Mouse (Mus musculus): ENCODE measurements around the gene Arpc4. TPM values are rescaled to one million over a fixed set of nuclear protein-coding genes. Genes with fewer than 3 reads are reported as not detected.
A peak's percentile ranks its signal among the peaks of the same experiment; 100 is the strongest.

The Arpc4 gene
- polyA plus RNA-seq, 1 experiment from 2014 or later = 208 TPM

DNA sequence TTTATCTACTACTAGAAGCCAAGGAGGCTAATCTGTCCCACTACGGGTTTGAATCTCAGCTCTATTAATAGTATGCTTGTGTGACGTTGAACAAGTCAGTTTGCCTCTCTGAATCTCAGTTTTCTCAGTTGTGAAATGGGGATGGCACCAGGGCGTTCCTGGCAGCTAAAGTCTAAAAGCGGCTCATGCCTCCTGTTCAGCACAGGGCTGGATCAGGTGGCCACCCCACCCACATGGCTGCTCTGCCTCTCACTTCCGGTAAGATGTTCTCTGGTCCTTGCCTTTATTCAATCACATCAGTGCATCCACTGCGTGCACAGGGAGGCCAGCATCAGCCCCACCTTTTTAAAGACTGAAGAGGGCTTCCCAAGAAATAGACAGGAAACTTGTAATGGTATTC lies 27.6 kb downstream of the Arpc4 start:
- 89% methylated on average over 6 of the region's 6 CpGs for WGBS
- DNase-seq (ENCODE audit: low spot score) (no peak), ATAC-seq (ENCODE audit: low FRiP score) (no peak)
- no peaks in the 10 kb centered on the region for H3K27me3 ChIP-seq (ENCODE audit: control insufficient read depth, insufficient read depth, low read length)
- H3K4me2 ChIP-seq (replicated peaks; ENCODE audit: low read depth, low read length) = no peak overlapping the region
- no peak overlapping the region for H3K27ac ChIP-seq (ENCODE audit: low read depth, low read length)
- no peak overlapping the region for H3K9ac ChIP-seq (ENCODE audit: low read depth, low read length)
- H3K4me3 ChIP-seq (ENCODE audit: low read depth, low read length) = no peak overlapping the region
- no peaks in the 10 kb centered on the region for H3K9me3 ChIP-seq (ENCODE audit: control insufficient read depth, low read length)
- no peaks in the 10 kb centered on the region for H3K4me1 ChIP-seq (replicated peaks; ENCODE audit: control insufficient read depth, insufficient read depth, low read length)
- 0 out of 2 replicates have a peak, but pooled peaks cover 4% of the 10 kb centered on the region for H3K36me3 ChIP-seq (ENCODE audit: control insufficient read depth, insufficient read depth, low read length)

DNA sequence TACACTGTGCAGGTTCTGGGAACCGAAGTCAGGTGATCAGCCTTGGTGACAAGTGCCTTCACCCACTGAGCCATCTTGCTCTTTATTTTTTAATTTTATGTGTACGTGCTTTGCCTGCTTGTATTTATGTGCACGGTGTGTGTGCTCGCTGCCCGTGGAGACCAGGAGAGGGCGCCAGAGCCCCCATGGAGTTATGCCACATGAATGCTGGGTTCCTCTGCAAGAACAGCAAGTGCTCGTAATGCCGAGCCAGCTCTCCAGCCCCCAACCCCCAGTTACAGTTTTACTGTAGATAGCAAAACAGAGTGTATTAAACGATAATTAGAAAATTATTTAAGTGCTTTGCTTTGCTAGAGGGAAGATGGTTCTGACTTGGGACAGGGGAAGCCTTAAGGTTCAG lies 28.8 kb downstream of the Arpc4 start:
- WGBS = 76% methylated on average over 9 of the region's 9 CpGs
- DNase-seq (ENCODE audit: low spot score) = peak; percentile 19
- no peaks in the 10 kb centered on the region for H3K4me1 ChIP-seq (replicated peaks; ENCODE audit: control insufficient read depth, insufficient read depth, low read length)

DNA sequence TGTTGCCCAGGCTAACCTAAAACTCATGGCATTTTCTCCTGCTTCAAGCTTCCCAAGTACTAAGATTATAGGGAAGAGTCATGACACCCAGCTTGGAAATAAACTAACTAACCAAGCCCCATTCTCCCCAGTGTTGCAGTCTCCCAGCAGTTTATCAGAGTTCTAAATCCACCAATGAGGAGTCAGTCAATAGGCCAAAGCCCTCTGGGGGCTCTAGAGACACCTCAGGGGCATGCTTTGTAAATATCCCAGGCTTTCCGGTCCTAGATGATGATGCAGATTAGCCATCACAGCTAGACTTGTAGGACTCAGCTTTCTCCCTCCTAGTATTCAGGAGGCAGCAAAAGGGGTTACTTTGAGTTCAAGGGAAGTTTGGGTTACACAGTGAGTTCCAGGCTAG lies 32.1 kb downstream of the Arpc4 start:
- H3K4me3 ChIP-seq (ENCODE audit: low read depth, low read length) = no peak overlapping the region
- H3K4me1 ChIP-seq (replicated peaks; ENCODE audit: control insufficient read depth, insufficient read depth, low read length) = no peaks in the 10 kb centered on the region
- H3K27ac ChIP-seq (ENCODE audit: low read depth, low read length) = no peak overlapping the region
- 66% methylated on average over 1 of the region's 1 CpGs for WGBS
- no peaks in the 10 kb centered on the region for H3K9me3 ChIP-seq (ENCODE audit: control insufficient read depth, low read length)
- ATAC-seq (ENCODE audit: low FRiP score) (no peak), DNase-seq (ENCODE audit: low spot score) (no peak)
- no peaks in the 10 kb centered on the region for H3K27me3 ChIP-seq (ENCODE audit: control insufficient read depth, insufficient read depth, low read length)
- H3K36me3 ChIP-seq (ENCODE audit: control insufficient read depth, insufficient read depth, low read length) = 0 out of 2 replicates have a peak, but pooled peaks cover 4% of the 10 kb centered on the region
- H3K4me2 ChIP-seq (replicated peaks; ENCODE audit: low read depth, low read length) = no peak overlapping the region
- H3K9ac ChIP-seq (ENCODE audit: low read depth, low read length) = no peak overlapping the region

More for the DNA sequence above, 28.8 kb downstream of the Arpc4 start:
- Histone ChIP-seq H3K36me3 (ENCODE audit: control insufficient read depth, insufficient read depth, low read length) (0 out of 2 replicates have a peak, but pooled peaks cover 4% of the 10 kb centered on the region), H3K9me3 (ENCODE audit: control insufficient read depth, low read length) (no peaks in the 10 kb centered on the region), H3K4me2 (replicated peaks; ENCODE audit: low read depth, low read length) (no peak overlapping the region), H3K27me3 (ENCODE audit: control insufficient read depth, insufficient read depth, low read length) (no peaks in the 10 kb centered on the region), H3K4me3 (ENCODE audit: low read depth, low read length) (no peak overlapping the region), H3K9ac (ENCODE audit: low read depth, low read length) (no peak overlapping the region), H3K27ac (ENCODE audit: low read depth, low read length) (no peak overlapping the region)
- ATAC-seq (ENCODE audit: low FRiP score) = no peak

DNA sequence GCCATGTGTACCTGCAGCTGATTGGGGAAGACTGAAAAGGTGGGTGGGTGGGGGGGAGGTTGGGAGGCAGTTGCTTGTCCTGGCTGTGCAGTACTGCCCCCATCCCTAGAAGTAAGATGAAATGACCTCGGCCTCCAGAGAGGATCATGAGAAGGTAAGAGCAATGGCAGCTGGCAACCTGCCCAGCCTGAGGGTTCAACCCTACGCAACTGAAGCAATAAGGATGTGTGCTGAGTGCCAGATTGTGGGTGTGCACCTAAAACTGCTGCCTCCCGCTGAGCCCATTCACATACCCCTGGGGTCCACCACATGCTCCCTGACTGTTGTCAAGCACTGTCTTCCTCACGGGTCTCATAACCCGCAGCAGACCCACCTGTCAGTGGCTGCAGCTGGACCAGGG lies 38.5 kb downstream of the Arpc4 start:
- ATAC-seq (ENCODE audit: low FRiP score) = no peak

DNA sequence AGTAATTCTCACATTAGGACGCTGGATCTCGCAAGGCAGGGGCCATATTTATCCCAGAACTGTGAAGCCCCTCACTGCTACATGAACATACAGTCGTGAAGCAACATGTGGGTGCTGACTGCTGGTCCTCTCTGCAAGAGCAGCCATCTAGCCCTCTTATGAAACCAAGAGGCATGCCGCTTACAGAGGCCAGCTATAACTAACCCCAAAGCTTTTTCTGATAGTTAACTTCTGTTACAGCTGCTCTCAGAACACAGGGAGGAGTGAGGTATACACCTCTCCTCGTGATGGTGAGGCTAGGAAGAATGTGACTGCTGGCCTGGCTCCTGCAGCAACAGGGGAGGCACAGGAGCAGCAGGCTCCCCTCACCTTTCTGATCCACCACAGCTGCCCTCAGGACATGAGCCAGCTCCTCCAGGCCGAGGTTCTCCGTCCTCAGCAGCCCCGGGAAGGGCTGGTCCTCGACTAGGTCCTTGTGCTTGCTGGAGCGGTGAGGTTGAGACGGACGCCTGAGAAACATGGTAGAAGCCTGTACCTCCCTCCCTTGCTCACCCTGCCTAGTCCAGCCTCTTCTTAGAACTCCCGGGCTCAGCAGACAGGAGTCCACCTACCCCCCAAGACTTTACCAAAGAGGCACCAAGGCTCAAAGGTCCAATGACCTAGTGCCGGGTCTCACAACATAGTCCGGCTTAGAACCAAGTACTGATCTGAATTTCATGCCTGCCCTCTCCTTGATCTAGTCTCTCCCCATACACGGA lies 40.7 kb downstream of the Arpc4 start:
- 16% methylated on average over 16 of the region's 16 CpGs for WGBS
- peak overlapping the region; percentile 94 for H3K4me2 ChIP-seq (replicated peaks; ENCODE audit: low read depth, low read length)
- H3K27me3 ChIP-seq (ENCODE audit: control insufficient read depth, insufficient read depth, low read length) = no peaks in the 10 kb centered on the region
- DNase-seq (ENCODE audit: low spot score) = no peak
- ATAC-seq (ENCODE audit: low FRiP score) = peak; percentile 76
- H3K9ac ChIP-seq (ENCODE audit: low read depth, low read length) = peak overlapping the region; percentile 67
- H3K4me3 ChIP-seq (ENCODE audit: low read depth, low read length) = peak overlapping the region; percentile 67
- peaks cover 7% of the 10 kb centered on the region; the same call in 1 of the 2 replicates for H3K4me1 ChIP-seq (replicated peaks; ENCODE audit: control insufficient read depth, insufficient read depth, low read length)
- no peaks in the 10 kb centered on the region for H3K36me3 ChIP-seq (ENCODE audit: control insufficient read depth, insufficient read depth, low read length)
- no peaks in the 10 kb centered on the region for H3K9me3 ChIP-seq (ENCODE audit: control insufficient read depth, low read length)
- no peak overlapping the region for H3K27ac ChIP-seq (ENCODE audit: low read depth, low read length)

More for the DNA sequence above, 38.5 kb downstream of the Arpc4 start:
- Histone ChIP-seq H3K27ac (ENCODE audit: low read depth, low read length) (no peak overlapping the region), H3K36me3 (ENCODE audit: control insufficient read depth, insufficient read depth, low read length) (no peaks in the 10 kb centered on the region), H3K4me1 (replicated peaks; ENCODE audit: control insufficient read depth, insufficient read depth, low read length) (peaks cover 7% of the 10 kb centered on the region; the same call in 1 of the 2 replicates), H3K27me3 (ENCODE audit: control insufficient read depth, insufficient read depth, low read length) (no peaks in the 10 kb centered on the region), H3K9me3 (ENCODE audit: control insufficient read depth, low read length) (no peaks in the 10 kb centered on the region), H3K4me2 (replicated peaks; ENCODE audit: low read depth, low read length) (no peak overlapping the region), H3K4me3 (ENCODE audit: low read depth, low read length) (no peak overlapping the region), H3K9ac (ENCODE audit: low read depth, low read length) (no peak overlapping the region)
- 88% methylated on average over 5 of the region's 5 CpGs for WGBS
- no peak for DNase-seq (ENCODE audit: low spot score)

DNA sequence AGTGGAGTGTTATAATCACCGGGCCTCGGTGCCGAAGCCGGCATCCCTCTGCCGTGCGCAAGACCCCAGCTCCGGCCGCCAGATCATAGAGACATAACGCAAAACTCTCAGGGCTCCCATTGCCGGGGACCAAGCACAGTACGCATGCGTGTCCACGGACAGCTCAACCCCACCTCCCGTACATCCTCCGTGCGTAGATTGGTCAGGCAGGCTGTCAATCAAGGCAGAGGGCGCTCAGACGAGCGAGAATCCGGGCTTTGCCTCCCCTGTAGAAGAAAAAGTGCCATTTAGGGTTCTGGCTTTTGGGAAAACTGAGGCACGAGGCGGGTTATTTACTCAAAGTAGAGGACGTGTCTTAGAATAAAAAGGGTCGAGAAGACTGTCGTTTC lies 41.3 kb downstream of the Arpc4 start, which contains the start of gene Rpusd3:
Gene Rpusd3 (minus strand): TSS at position 142 of the 389 bp plus-strand sequence.
- peaks cover 7% of the 10 kb centered on the region; the same call in 1 of the 2 replicates for H3K4me1 ChIP-seq (replicated peaks; ENCODE audit: control insufficient read depth, insufficient read depth, low read length)
- under 1% methylated on average over 25 of the region's 25 CpGs for WGBS
- peak; percentile 98 for ATAC-seq (ENCODE audit: low FRiP score)
- peak; percentile 99 for DNase-seq (ENCODE audit: low spot score)
- no peaks in the 10 kb centered on the region for H3K36me3 ChIP-seq (ENCODE audit: control insufficient read depth, insufficient read depth, low read length)
- peak within 1 kb of the TSS; percentile 94 for H3K4me2 ChIP-seq (replicated peaks; ENCODE audit: low read depth, low read length)
- H3K27me3 ChIP-seq (ENCODE audit: control insufficient read depth, insufficient read depth, low read length) = no peaks in the 10 kb centered on the region
- no peaks in the 10 kb centered on the region for H3K9me3 ChIP-seq (ENCODE audit: control insufficient read depth, low read length)
- H3K27ac ChIP-seq (ENCODE audit: low read depth, low read length) = no peak within 1 kb of the TSS
- peak within 1 kb of the TSS; percentile 67 for H3K4me3 ChIP-seq (ENCODE audit: low read depth, low read length)
- peak within 1 kb of the TSS; percentile 67 for H3K9ac ChIP-seq (ENCODE audit: low read depth, low read length)

DNA sequence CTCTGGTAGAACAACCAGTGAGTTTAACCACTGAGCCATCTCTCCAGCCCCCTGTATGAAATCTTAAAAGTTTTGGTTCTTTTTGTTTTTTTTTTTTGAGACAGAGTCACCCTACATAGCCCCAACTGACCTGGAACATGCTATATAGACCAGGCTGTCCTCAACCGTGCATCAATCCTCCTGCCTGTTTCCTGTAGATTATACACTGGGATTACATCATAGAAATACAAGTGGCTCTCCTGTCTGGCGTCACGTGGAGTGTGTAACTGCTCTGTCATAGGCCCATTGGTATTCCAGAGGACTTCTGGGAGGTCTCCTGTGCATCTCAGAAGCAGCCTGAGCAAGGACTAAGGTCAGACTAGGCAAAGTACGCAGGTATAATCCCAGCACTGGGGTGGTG lies 45.1 kb downstream of the Arpc4 start:
- ATAC-seq (ENCODE audit: low FRiP score) = no peak
- WGBS = 84% methylated on average over 4 of the region's 4 CpGs
- Histone ChIP-seq H3K4me1 (replicated peaks; ENCODE audit: control insufficient read depth, insufficient read depth, low read length) (peaks cover 4% of the 10 kb centered on the region; the same call in 1 of the 2 replicates), H3K27ac (ENCODE audit: low read depth, low read length) (no peak overlapping the region), H3K9ac (ENCODE audit: low read depth, low read length) (no peak overlapping the region), H3K4me3 (ENCODE audit: low read depth, low read length) (no peak overlapping the region), H3K27me3 (ENCODE audit: control insufficient read depth, insufficient read depth, low read length) (no peaks in the 10 kb centered on the region), H3K4me2 (replicated peaks; ENCODE audit: low read depth, low read length) (no peak overlapping the region), H3K36me3 (ENCODE audit: control insufficient read depth, insufficient read depth, low read length) (no peaks in the 10 kb centered on the region), H3K9me3 (ENCODE audit: control insufficient read depth, low read length) (no peaks in the 10 kb centered on the region)
- no peak for DNase-seq (ENCODE audit: low spot score)

DNA sequence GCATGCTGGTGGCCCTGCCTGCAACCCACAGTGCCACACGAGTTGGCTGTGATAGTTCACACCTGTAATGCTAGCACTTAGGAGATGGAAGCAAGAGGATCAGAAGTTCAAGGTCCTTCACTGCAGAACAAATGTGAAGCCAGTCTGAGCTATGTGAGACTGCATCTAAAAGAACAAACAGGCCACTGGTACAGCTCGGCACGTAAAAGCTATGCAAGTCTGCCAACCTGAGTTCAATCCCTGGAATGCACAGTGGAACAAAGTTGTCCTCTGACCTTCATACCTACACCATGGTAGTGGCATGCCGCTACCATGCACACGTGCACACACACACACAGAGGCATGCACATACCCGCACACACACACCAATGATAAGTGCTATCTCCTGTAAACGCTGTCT lies 46.3 kb downstream of the Arpc4 start:
- no peaks in the 10 kb centered on the region for H3K36me3 ChIP-seq (ENCODE audit: control insufficient read depth, insufficient read depth, low read length)
- 83% methylated on average over 7 of the region's 7 CpGs for WGBS
- H3K4me3 ChIP-seq (ENCODE audit: low read depth, low read length) = no peak overlapping the region
- H3K27ac ChIP-seq (ENCODE audit: low read depth, low read length) = no peak overlapping the region
- no peaks in the 10 kb centered on the region for H3K9me3 ChIP-seq (ENCODE audit: control insufficient read depth, low read length)
- no peak overlapping the region for H3K4me2 ChIP-seq (replicated peaks; ENCODE audit: low read depth, low read length)
- no peaks in the 10 kb centered on the region for H3K4me1 ChIP-seq (replicated peaks; ENCODE audit: control insufficient read depth, insufficient read depth, low read length)
- ATAC-seq (ENCODE audit: low FRiP score) (no peak), DNase-seq (ENCODE audit: low spot score) (no peak)
- H3K27me3 ChIP-seq (ENCODE audit: control insufficient read depth, insufficient read depth, low read length) = no peaks in the 10 kb centered on the region
- no peak overlapping the region for H3K9ac ChIP-seq (ENCODE audit: low read depth, low read length)

DNA sequence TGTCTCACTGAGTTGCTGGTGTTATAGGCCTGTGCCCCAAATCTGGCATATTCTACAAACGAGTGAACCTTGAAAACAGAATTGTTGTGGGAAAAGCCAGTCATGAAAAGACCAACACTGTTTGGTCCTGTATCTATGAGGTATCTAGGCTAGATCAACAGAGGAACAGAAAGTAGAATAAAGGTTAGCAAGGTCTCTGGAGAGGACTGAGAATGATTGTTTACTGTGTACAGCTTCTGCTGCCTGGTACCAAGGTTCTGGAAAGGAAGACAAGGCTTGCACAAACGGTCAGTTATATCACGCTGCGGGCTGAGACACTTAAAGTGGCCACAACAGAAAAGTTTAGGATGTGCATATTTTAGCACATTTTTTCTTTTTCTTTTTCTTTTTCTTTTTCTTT lies 48.8 kb downstream of the Arpc4 start:
- Histone ChIP-seq H3K4me1 (replicated peaks; ENCODE audit: control insufficient read depth, insufficient read depth, low read length) (no peaks in the 10 kb centered on the region), H3K4me2 (replicated peaks; ENCODE audit: low read depth, low read length) (no peak overlapping the region), H3K9me3 (ENCODE audit: control insufficient read depth, low read length) (no peaks in the 10 kb centered on the region), H3K36me3 (ENCODE audit: control insufficient read depth, insufficient read depth, low read length) (no peaks in the 10 kb centered on the region), H3K27ac (ENCODE audit: low read depth, low read length) (no peak overlapping the region), H3K27me3 (ENCODE audit: control insufficient read depth, insufficient read depth, low read length) (no peaks in the 10 kb centered on the region), H3K9ac (ENCODE audit: low read depth, low read length) (no peak overlapping the region), H3K4me3 (ENCODE audit: low read depth, low read length) (no peak overlapping the region)
- DNase-seq (ENCODE audit: low spot score) (no peak), ATAC-seq (ENCODE audit: low FRiP score) (no peak)
- 86% methylated on average over 4 of the region's 4 CpGs for WGBS

Measured in hindbrain, embryonic 11.5 days (tissue).